Mouse (Mus musculus): ENCODE data around the gene Kazald1. TPM values are rescaled to one million over a fixed set of nuclear protein-coding genes. Genes with fewer than 3 reads are reported as not detected.

The Kazald1 gene
- total and polyA plus RNA-seq, 3 experiments, result 0.39 to 1.5 TPM; not detected in 1

GRCm38 (mm10) chr19:45046523-45047321 lies 28.3 kb upstream of the Kazald1 start (continued):
- TF ChIP-seq CTCF (IDR thresholded peaks at IDR 0.05 in 2 of 3, conservative IDR thresholded peaks at IDR 0.05 in 1 of 3; ENCODE audit: control insufficient read depth in 1 of 3, insufficient read depth in 1 of 3, low read depth in 2 of 3, low read length in 3 of 3, poor library complexity in 1 of 3, severe bottlenecking in 1 of 3) (peak in 2 of 3 experiments; percentile 35 to 43; a peak in 4 of 6 replicates), GABPA (IDR thresholded peaks at IDR 0.05; ENCODE audit: low read depth, low read length) (no peak)

- no peaks in the 10 kb centered on the region for H3K9me3 ChIP-seq (replicated peaks; ENCODE audit: insufficient read depth, low read length)
- peak; percentile 96 for DNase-seq (ENCODE audit: low read depth, low spot score)
- H3K9ac ChIP-seq (ENCODE audit: control insufficient read depth, low read depth, low read length, poor library complexity, severe bottlenecking), result peak within 1 kb of the TSS; percentile 71
- H3K36me3 ChIP-seq (ENCODE audit: control insufficient read depth in 1 of 2, insufficient read depth in 2 of 2, low read length in 2 of 2), result peaks cover 0 to 5% of the 10 kb centered on the region in 2 experiments; a peak in 1 of 4 replicates
- H3K4me1 ChIP-seq (ENCODE audit: control insufficient read depth in 1 of 2, insufficient read depth in 2 of 2, low read length in 2 of 2), result peaks cover 5 to 13% of the 10 kb centered on the region in 2 experiments; a peak in 3 of 4 replicates
- peak within 1 kb of the TSS; percentile 63 to 69 for H3K4me3 ChIP-seq (ENCODE audit: control insufficient read depth in 1 of 2, insufficient read depth in 1 of 2, low read depth in 2 of 2, low read length in 2 of 2)
- H3K27ac ChIP-seq (ENCODE audit: control insufficient read depth, low read depth, low read length), result peak within 1 kb of the TSS; percentile 94
- H3K27me3 ChIP-seq (ENCODE audit: control insufficient read depth in 1 of 2, insufficient read depth in 2 of 2, low read length in 2 of 2), result peaks cover 0 to 4% of the 10 kb centered on the region in 2 experiments; a peak in 1 of 4 replicates
- no peaks in the 10 kb centered on the region for H3K79me2 ChIP-seq (ENCODE audit: control insufficient read depth, insufficient read depth, low read length, poor library complexity)
- TF ChIP-seq ELF1 (IDR thresholded peaks at IDR 0.05; ENCODE audit: low read depth, low read length) (no peak), MXI1 (IDR thresholded peaks at IDR 0.05; ENCODE audit: low read depth, low read length) (no peak), HCFC1 (IDR thresholded peaks at IDR 0.05; ENCODE audit: low read depth, low read length) (peak; percentile 54), TCF12 (IDR thresholded peaks at IDR 0.05; ENCODE audit: low read depth, low read length) (peak; percentile 35; the same call in 1 of the 2 replicates), CTCF (IDR thresholded peaks at IDR 0.05 in 2 of 3, conservative IDR thresholded peaks at IDR 0.05 in 1 of 3; ENCODE audit: control insufficient read depth in 1 of 3, insufficient read depth in 1 of 3, low read depth in 2 of 3, low read length in 3 of 3, poor library complexity in 1 of 3, severe bottlenecking in 1 of 3) (peak; percentile 69 to 74 (median 70)), E2F4 (IDR thresholded peaks at IDR 0.05; ENCODE audit: borderline replicate concordance, low read depth, low read length) (no peak), POLR2A (IDR thresholded peaks at IDR 0.05; ENCODE audit: control insufficient read depth in 1 of 2, insufficient read depth in 1 of 2, low read depth in 1 of 2, low read length in 2 of 2, poor library complexity in 1 of 2) (peak in 1 of 2 experiments; percentile 73; a peak in 2 of 4 replicates), MAZ (IDR thresholded peaks at IDR 0.05; ENCODE audit: low read depth, low read length) (peak; percentile 93), MYB (IDR thresholded peaks at IDR 0.05; ENCODE audit: low read depth, low read length) (0 out of 2 replicates have a peak, but pooled peaks have one; percentile 34), ETS1 (IDR thresholded peaks at IDR 0.05; ENCODE audit: low read depth, low read length) (0 out of 2 replicates have a peak, but pooled peaks have one; percentile 51), RAD21 (IDR thresholded peaks at IDR 0.05; ENCODE audit: low read depth, low read length) (peak; percentile 21; the same call in 1 of the 2 replicates), USF2 (IDR thresholded peaks at IDR 0.05; ENCODE audit: borderline replicate concordance in 1 of 2, insufficient read depth in 1 of 2, low read depth in 1 of 2, low read length in 2 of 2) (no peak), BHLHE40 (IDR thresholded peaks at IDR 0.05; ENCODE audit: borderline replicate concordance, low read depth, low read length) (no peak), NRF1 (IDR thresholded peaks at IDR 0.05; ENCODE audit: insufficient read depth, low read depth, low read length, poor library complexity, severe bottlenecking) (no peak), UBTF (IDR thresholded peaks at IDR 0.05; ENCODE audit: borderline replicate concordance, insufficient read depth, low read depth, low read length) (0 out of 2 replicates have a peak, but pooled peaks have one; percentile 74), RCOR1 (IDR thresholded peaks at IDR 0.05; ENCODE audit: low read depth, low read length) (no peak; the same call in 1 of the 2 replicates), USF1 (IDR thresholded peaks at IDR 0.05; ENCODE audit: low read depth, low read length) (0 out of 2 replicates have a peak, but pooled peaks have one; percentile 27), EP300 (IDR thresholded peaks at IDR 0.05; ENCODE audit: low read depth in 1 of 2, low read length in 2 of 2) (peak in 1 of 2 experiments; percentile 35; a peak in 1 of 4 replicates), CHD1 (IDR thresholded peaks at IDR 0.05; ENCODE audit: low read depth, low read length) (no peak), NELFE (IDR thresholded peaks at IDR 0.05; ENCODE audit: low read depth, low read length) (peak; percentile 48), TBP (IDR thresholded peaks at IDR 0.05; ENCODE audit: low read depth, low read length) (no peak; the same call in 1 of the 2 replicates), ZNF384 (IDR thresholded peaks at IDR 0.05; ENCODE audit: low read depth, low read length) (no peak), JUND (IDR thresholded peaks at IDR 0.05; ENCODE audit: low read depth, low read length) (0 out of 2 replicates have a peak, but pooled peaks have one; percentile 37), TAL1 (IDR thresholded peaks at IDR 0.05; ENCODE audit: low read length) (no peak), SMC3 (IDR thresholded peaks at IDR 0.05; ENCODE audit: low read depth, low read length) (peak; percentile 11; the same call in 1 of the 2 replicates), ZC3H11A (IDR thresholded peaks at IDR 0.05; ENCODE audit: low read depth, low read length) (no peak), MEF2A (IDR thresholded peaks at IDR 0.05; ENCODE audit: extremely low read depth, insufficient replicate concordance, low read depth, low read length, poor library complexity, severe bottlenecking) (no peak), SIN3A (IDR thresholded peaks at IDR 0.05; ENCODE audit: low read length) (peak; percentile 52), MYC (IDR thresholded peaks at IDR 0.05; ENCODE audit: low read depth, low read length) (peak; percentile 18; the same call in 1 of the 2 replicates)
Observed at GRCm38 (mm10) chr19:45047417-45047934, 27.6 kb upstream of the Kazald1 start, which contains the start of gene Sfxn3. TSS of gene Sfxn3 (plus strand) at chr19:45047503.
